Mouse (Mus musculus): ENCODE measurements at regions not wholly inside any gene's neighbourhood (a gene's known extent, or its start where the extent isn't known, plus 50 kb on each side); places are given as distances from the start of the nearest gene placed in this dataset.
"Not testable (repeated sequence)": the region's sequence is repeated elsewhere in the genome, so short reads cannot be mapped to it uniquely, and the experiment has no call there.

DNA sequence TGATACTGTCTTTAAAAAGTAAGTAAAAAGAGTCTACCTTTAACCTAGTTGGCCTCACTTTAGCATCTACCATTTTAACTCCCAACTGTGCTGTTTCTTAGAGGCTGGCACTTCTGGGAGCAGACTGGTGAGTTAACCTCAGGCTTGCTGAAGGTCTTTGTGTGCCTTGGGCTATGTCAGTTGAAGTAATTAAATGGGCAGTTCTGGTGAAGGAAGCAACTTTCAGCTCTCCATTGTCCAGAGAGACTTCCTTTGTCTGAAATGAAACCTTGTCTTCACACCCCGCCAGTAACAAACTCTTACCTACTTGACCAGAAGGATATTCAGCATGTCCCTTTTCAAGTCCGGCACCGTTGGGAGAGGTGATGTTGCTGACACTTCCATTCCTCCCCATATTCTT, 55.5 kb downstream of the Zfp281 start:
- no peak for DNase-seq (ENCODE audit: low spot score in 2 of 2)

DNA sequence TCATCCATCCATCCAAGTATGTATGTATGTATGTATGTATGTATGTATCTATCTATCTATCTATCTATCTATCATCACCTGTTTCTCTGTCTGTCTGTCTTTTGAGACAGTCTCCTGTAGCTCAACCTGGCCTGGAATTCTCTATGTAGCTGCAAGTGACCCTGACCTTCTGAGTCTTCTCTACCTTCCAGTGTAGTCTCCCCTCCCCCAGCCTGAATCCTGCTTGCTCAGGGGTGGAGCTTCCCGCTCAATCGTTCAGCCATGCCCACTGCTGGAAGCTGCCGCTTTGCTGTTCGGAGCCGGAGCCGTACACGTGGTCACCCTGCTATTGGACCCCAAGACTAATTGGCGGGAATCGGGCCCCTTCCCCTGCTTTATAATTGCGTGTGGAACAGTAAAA, 57.6 kb downstream of the Zfp281 start:
- not testable (repeated sequence) for DNase-seq (ENCODE audit: low spot score in 2 of 2)

DNA sequence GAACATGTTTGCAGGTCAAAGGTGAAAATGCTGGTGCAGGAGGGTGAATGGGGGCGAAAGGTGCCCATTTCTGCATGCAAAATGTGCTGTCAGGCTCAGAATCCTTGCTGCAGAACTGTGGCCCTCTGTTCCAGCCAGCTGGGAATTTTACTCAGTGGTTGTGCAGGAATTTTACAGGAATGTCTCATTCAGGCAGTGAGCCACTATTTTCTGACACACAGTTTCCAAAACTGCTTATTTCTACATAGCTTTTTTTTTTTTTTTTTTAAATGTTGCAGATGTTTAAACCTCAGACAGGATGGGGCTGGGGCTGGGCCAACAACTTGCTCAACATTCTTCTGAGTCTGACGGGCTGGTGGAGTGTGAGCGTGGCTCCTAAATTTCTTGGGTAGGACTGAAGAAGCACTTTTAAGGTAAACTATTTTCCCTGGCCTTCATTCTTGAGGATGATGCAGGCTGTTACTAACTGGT, 58.4 kb downstream of the Zfp281 start:
- DNase-seq (ENCODE audit: low spot score in 2 of 2), result peak; percentile 52 to 85

DNA sequence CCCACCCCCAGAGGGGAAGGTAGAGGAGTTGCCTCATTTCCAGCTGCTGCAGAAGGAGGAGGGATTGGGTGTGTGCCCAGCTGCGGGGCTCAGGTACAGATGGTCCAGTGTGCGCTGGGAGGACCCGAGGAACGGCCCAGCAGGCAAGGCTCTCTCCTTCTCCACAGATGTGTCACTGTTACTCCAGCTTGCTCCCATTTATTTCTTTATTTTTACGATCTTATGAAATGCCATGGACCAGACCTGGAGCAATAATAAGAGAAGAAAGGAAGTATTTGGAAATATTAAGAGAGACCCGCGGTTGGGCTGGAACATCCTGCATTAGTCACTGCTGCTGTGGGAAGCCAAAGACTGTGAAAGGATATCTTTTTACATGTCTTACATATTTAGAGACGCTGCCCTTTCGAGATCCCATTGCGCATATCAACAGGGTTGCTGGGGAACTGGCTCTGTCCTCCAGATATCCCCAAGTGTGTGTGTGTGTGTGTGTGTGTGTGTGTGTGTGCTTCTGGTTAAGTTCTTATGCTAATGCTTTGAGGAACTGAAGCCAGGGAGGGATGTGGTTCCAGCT, 58.9 kb downstream of the Zfp281 start:
- DNase-seq (ENCODE audit: low spot score in 2 of 2), result peak in 1 of 2 experiments; percentile 32

DNA sequence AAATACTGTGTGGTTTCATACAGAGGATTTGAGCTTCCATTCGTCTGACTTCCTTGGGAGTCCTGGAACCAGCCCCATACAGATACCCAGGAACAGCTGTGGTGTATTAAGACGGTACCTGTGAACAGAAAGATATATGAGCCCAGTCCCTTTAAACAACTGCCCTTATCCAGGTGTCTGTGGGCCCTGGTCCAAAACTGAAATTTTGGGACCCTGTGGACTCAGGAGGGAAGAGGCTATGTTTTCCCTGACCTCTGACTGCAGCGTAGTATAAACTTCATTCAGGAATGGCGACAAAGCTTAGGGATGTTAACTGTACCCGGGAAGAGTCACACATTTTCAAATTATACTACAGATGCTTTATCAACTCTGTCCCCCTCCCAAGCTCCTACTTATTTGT, 59.8 kb downstream of the Zfp281 start:
- DNase-seq (ENCODE audit: low spot score in 2 of 2), result no peak

DNA sequence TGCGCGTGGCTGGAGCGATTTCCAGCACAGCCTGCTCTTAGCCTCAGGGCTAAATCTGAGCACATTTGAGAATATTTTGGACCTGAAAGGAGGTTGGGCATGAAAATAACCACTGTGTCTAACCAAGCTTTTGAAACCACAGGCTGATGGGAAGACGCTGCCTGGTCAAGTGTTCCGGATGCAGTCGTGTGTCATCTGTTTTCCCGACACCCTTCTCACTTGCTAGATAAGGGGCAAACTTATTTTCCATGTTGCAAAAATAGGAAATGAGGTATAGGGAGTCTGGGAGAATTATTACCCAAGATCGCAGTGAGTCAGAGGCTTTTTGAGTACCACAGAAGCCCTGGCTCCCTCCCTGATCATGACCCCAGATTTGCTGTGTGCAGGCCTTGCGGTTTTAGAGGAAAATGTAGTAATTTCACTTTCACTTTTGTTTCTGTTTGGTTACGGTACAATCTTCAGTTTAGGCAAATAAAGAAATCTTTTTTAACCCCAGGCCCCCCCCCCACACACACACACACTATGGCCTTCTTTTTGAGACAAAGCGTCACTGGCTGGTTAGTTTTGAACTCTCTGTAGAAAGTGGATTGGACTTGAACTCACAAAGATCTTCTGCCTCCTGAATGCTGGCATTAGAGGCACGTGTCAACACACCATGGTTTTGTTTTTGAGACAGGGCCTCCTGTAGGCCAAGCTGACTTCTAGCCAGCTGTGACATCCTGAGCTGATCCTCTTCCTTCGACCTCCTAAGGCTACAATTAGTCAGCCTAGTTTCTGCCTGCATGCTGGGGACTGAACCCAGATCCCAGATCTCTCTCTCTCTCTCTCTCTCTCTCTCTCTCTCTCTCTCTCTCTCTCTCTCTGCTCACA, 60.7 kb downstream of the Zfp281 start:
- DNase-seq (ENCODE audit: low spot score in 2 of 2), result peak; percentile 42 to 62

DNA sequence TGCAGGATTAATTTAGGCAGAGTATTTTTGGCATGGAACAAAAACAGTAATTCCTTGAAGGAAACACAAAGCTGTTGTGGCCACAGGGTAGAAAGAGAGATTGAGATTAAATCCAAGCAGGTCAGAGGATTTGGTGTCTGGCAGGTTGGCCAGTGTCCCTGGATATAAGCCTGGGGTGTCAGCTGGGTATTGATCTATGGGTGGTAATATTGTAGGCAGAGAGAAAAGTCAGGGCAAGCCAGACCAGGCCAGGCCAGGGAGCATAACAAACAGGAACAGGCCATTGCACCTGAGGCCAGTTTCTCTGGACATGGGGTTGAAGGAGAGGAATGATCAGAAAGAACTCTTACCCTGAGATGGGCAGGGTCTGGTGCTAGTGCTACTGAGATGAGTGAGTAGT, 61.8 kb downstream of the Zfp281 start:
- no peak for DNase-seq (ENCODE audit: low spot score in 2 of 2)

DNA sequence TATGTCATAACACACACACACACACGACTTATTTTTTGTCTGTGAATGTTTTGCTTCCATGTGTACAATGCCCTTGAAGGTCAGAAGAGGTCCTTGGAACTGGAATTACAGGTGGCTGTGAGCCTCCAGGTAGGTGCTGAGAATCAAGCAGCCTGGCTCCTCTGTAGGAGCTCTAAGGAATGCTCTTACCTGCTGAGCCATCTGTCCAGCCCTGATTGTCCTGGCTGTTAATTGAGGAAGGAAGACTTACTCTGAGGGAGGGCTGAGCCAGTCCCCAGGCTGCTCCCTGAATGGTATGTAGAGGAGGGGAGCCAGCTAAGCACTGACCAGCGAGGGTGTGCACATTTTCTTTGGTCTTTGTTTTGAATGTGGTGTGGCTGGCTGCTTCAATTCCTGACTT, 65.4 kb downstream of the Zfp281 start:
- DNase-seq (ENCODE audit: low spot score in 2 of 2), result no peak

DNA sequence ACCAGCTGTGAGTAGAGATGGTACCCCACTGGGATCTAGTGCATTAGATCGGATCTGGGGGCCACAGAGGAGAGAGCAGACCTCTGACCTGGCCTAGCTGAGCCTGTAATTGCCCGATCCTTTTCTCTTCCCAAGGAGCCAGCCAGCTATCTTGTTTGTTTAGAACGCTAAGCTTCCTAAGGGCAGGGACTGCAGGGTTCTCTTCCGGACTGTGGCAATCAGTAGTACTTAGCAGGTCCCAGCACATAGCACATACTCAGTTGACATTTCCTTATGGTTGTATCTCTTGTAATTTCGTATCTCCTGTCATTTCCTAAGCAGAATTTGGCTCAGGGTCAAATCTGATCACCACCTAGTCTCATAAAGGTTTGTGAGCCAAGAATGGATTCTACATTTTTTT, 68.7 kb downstream of the Zfp281 start:
- no peak for DNase-seq (ENCODE audit: low spot score in 2 of 2)

DNA sequence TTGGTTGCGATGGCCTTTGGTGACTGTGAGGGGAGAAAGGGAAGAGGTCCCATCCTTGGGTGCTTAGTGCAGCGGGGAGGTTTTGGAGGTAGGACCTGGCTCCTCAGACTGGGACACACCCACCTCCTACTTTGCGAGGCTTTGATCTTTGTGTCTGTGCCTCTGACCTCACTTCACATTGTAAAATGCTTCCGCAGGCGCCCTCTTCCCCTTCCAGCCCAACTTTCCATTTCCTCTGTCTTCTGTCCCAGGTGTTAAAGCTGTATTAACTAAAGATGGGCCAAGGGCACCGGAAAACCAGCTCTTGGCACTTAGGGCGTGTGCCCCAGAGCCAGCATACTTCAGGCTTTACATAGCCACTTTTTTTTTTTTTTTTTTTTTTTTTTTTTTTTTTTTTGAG, 70.3 kb downstream of the Zfp281 start:
- no peak for DNase-seq (ENCODE audit: low spot score in 2 of 2)

DNA sequence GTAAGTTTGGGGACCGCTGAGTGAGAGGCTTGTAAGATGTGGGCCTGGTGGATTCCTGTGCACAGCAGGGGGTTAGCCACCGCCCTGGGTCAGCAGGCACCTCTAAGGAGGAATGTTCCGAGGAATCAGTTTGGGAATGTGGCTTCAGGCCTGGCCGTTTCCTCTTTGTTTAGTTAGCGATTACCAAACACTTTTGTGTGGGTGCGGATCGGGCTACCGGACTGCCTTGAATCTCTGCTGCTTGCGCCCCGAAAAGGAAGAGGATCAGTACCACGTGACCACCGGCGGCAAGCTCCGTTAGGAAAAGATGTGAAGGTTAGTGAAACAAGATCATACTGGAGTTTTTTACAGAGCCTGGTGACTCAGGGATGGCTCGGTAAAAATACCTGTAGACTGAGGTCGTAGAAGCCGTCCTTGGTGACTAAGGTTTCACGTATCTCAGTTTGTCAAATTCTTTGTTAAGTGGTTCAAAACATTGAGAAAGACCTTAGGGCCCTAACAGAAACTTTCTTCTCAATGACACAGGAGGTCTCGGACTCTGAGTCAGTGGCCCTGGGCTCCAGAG, 71.5 kb downstream of the Zfp281 start:
- no peak for DNase-seq (ENCODE audit: low spot score in 2 of 2)

DNA sequence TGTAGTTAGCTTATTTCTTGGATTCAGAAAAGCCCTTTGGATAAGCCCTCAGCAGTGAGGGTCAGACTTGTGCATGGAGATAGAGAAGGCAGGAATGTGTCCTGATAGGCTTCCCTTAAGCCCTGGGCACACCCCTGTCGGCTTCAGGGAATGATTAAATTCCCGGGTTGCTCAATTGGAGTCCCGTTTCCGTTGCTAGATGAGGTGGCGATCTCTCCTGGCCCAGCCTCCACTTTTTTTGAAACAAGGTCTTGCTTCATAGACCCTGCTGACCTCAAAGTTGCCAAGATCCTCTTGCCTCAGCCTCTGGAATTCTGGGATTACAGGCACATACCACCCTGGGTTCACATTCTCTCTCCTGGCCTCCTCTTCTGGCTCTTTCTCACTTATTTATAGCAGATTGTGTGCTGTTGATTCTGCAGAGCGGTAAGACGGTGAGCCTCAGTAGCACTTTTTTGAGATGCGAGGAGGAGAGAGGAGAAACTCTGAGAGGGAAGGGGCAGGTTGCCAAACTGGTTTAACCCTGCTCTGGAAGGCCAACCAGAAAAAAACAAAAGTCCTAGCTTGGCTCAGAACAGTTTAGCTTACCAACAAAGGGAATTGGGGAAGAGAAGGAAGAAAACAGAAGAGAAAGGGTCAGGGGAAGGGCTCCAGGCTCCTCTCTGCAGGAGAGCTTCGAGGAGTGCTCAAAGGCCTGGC, 73.9 kb downstream of the Zfp281 start:
- DNase-seq (ENCODE audit: low spot score in 2 of 2), result peak in 1 of 2 experiments; percentile 57

DNA sequence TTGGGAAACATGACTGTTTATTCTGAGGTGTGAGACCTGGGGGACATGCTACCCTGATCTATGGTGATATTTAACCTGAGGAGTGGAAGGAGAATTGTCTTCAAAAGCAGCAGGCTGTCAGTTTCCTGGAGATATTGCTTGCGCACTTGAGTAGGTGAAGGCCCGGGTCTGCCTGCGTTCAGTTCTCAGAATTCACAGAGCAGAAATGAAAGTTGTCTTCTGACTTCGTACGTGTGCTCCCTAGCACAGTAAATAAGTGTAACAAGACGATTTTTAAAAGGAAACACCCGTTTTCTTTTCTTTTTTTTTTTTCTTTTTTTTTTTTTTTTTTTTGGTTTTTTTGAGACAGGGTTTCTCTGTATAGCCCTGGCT, 74.4 kb downstream of the Zfp281 start:
- no peak for DNase-seq (ENCODE audit: low spot score in 2 of 2)

DNA sequence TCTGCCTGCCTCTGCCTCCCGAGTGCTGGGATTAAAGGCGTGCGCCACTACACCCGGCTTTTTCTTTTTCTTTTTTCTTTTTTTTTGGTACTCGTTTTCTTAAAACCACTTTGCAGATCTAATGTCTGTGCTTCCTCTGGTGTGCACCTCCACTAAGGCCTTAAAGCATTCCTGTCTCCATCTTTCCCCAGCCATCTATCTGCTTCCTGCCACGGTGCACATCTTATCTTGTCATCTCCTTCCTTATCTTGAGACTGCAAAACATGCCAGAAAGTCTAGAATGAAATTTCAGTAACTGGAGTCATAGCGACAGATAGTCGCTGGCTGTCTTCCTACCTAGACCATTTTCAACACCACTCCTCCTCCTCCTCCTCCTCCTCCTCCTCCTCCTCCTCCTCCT, 74.9 kb downstream of the Zfp281 start:
- no peak for DNase-seq (ENCODE audit: low spot score in 2 of 2)

DNA sequence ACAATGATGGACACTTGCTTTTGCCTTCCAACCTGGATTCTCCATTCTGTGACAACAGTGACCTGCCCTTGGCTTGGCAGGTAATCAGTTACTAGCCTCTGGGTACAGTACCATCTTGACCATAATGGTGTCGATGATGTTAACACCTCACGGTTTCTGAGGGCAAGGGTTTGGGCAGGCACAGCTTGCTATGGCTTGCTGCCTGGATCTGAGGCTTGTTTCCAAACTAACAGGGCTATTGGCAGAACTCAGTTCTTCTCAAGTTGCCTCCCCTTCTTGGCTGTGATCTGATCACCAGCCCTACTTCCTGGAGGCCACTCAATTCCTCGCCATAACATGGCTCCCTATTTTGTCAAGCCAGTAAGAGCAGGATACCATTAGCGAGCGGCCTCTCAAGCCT, 79.4 kb downstream of the Zfp281 start:
- DNase-seq (ENCODE audit: low spot score in 2 of 2), result peak in 1 of 2 experiments; percentile 19

DNA sequence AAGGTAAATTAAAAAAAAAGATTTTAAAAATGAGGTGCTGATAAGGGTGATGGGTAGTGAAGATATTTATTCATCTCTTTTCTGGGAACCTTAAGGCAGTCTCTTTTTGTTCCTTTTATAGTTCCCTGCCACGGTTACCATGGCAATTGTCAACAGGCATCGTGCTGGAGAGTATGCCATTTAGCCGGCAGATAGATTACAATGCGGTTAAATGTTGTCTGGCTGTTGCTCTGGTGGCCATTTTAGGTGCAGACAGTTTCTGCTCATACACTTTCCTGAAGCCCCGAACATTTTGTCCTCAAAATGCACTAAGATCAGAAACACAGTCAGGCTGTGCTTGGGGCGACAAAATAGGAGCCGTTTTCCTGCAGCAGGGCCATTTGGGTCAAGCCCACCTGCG, 81.8 kb downstream of the Zfp281 start:
- DNase-seq (ENCODE audit: low spot score in 2 of 2), result no peak

DNA sequence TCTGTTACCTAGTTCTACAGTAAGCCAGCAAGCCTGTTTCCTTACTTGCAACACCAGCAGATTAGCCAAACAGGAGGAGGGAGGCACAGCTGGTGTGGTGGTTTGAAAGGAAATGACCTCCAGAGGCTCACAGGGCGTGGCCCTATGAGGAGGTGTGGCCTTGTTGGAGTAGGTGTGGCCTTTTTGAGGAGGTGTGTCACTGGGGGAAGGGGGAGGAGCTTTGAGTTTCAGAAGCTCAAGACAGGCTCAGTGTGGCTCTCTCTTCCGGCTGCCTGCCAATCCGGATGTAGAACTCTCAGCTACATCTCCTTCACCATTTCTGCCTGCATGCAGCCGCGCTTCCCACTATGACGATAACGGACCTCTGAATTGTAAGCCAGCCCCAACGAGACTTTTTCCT, 82.7 kb downstream of the Zfp281 start:
- DNase-seq (ENCODE audit: low spot score in 2 of 2), result no peak

DNA sequence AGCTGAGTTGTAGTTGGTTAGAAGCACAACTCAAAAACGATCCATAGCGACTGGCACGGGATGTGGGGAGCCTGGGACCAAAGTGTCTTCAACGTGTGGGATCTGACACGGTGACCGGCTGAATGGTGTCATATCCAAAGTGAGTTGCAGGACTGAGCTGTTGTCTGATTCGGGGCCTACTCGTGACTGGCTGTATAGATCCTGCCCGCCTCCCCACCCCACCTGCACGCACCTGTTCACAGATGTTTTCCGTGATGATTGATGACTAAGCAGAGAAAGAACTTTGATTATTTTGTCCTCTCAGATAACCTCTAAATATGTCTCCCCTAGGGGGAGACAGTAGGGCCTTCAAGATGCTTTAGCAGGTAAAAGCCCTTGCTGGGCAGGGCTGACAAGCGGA, 83.2 kb downstream of the Zfp281 start:
- DNase-seq (ENCODE audit: low spot score in 2 of 2), result no peak

DNA sequence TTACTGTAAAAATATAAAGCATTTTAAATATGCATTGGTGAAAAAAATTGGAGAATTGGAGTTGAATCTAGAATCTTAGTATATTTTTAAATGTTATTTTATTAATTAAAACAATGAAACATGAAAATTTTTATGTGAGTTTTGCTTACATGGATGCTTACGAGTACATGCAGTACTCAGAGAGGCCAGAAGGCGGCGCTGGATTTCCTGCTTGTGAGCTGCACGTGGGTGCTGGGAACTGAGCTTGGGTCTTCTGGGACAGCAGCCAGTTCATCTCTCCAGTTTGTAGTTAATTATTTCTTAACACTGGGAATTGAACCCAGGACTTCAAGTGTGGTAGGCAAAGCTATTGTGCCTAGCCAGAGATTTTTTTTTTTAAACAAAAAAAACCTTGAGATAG, 85.5 kb downstream of the Zfp281 start:
- no peak for DNase-seq (ENCODE audit: low spot score in 2 of 2)

DNA sequence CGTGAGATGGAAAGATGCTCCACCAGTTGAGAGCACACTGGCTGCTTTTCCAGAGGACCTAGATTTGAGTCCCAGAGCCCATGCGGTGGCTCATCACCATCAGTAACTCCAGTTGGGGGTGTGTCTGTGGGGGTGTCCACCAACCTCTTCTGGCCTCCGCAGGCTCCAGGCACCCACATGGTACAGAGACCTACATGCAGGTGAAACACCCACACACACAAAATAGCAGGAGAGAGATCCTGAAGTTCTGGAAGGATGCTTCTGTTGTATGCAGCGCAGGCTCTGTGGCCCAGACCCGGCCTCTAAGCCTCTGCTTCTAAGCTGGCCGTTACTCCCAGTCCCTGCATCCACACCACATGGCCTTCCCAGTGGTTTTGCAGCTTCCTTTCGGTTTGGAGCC, 86.5 kb downstream of the Zfp281 start:
- no peak for DNase-seq (ENCODE audit: low spot score in 2 of 2)

DNA sequence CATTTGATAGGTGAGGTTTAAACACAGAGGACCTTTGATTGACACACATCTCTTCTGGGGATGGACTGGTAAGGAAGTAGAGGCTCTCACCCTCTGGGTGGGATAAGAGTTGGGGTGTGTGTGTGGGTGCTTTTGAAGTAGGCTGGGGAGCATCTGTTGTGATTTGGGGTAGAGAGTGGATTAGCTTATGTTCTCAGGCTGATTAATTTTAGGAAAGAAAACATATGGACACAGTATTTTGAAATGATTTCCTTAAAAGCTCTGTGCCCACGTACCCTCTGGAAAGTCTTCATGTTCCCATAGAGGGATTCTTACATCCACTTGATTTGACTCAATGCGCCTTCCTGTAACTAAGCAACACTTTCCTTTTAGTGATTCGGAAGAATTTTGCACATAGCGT, 89.4 kb downstream of the Zfp281 start:
- no peak for DNase-seq (ENCODE audit: low spot score in 2 of 2)

DNA sequence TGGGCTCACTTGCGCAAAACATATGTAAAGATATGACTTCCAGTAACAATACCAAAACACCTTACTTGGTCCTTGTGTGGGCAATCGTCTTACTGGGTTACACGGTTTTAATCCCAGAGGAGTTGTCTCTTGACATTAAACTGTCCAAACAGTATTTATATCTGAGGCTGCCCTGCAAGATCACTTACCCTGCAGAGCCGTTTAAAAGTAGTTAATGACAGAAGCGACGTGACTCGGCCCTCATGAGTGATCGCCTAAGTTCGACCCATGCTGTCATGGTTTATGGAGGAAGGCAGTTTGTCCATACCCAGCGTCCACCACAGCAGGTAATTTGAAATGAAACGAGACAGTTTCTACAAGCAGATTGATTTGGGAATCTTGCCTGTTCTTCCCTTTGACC, 90.3 kb downstream of the Zfp281 start:
- DNase-seq (ENCODE audit: low spot score in 2 of 2), result no peak

Measured in urinary bladder, postnatal 36 days (tissue).